17 mouse cellular contexts compared by ENCODE assay signal in the genomic region with DNA sequence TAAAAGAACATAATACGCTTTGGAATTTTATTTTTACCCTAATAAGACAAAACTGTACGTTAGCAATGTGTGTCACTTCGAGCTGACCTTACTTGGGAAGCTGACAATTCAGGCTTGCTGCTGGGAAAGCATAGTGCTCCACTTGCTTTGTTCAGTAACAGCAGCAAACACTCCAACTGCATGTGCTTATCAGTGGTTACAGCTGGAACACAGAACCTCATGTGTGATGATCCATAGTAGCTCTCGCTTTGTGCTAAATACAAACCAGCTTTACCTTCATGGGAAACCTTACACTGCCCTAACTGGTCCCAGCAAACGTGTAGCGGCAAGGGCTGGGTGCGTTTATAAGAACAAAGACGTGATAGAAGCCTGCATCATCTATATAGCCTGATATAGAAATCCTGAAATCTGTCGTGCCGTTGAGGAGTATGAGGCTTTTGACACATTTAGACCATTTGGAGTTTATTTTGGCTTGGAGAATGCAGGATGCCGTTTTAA.
DNase-seq lines count a peak whose midpoint lies in the region; ATAC-seq and TF ChIP-seq lines count a peak whose summit lies in the region.
"Had no signal": no experiment of that assay in that cellular context is flagged by ENCODE, and none has a peak within 500 bp of the region (broad histone marks: within the 10 kb centered on the region; RNA-seq: fewer than 3 reads in every experiment).

No protein-coding gene starts in this region.

- no peaks in the 10 kb centered on the region for H3K9me3 ChIP-seq in CH12.LX (replicated peaks; ENCODE audit: low read length)
- H3K9me3 ChIP-seq in heart, embryonic 15.5 days (replicated peaks): no peaks in the 10 kb centered on the region
- H3K9me3 ChIP-seq: G1E; kidney, embryonic 15.5 days; stomach, embryonic 15.5 days had no signal

- peaks cover 8 to 69% of the 10 kb centered on the region in 2 experiments for H3K4me1 ChIP-seq in CH12.LX (ENCODE audit: control insufficient read depth in 1 of 2, insufficient read depth in 2 of 2)
- peaks cover 57% of the 10 kb centered on the region for H3K4me1 ChIP-seq in heart, embryonic 15.5 days (replicated peaks)
- H3K4me1 ChIP-seq: kidney, embryonic 15.5 days had no signal

- peak overlapping the region; percentile 37 for H3K9ac ChIP-seq in CH12.LX (ENCODE audit: insufficient read depth, low read depth)
- no peak overlapping the region for H3K9ac ChIP-seq in heart, embryonic 15.5 days
- H3K9ac ChIP-seq: kidney, embryonic 15.5 days; stomach, embryonic 15.5 days had no signal

- no peak for DNase-seq in gastrocnemius, adult 2 months
- DNase-seq in gastrocnemius, adult 8-10 months (ENCODE audit: low spot score in 2 of 2): no peak
- no peak for DNase-seq in layer of hippocampus, adult 2 months (ENCODE audit: low spot score in 2 of 2)
- DNase-seq in layer of hippocampus, adult 18-20 months (ENCODE audit: low spot score in 2 of 2): no peak
- DNase-seq in CH12.LX (ENCODE audit: extremely low read depth): no peak
- DNase-seq in lung, adult 18-20 months: no peak
- DNase-seq in right cerebral cortex, adult 2 months (ENCODE audit: low spot score in 2 of 2): no peak
- DNase-seq: adrenal gland, postnatal 10 days; cerebellum, postnatal 36 days; layer of hippocampus, adult 9-11 months; lung, postnatal 10 days; retina, postnatal 1 day had no signal

- H3K36me3 ChIP-seq in CH12.LX (replicated peaks in 1 of 2; ENCODE audit: control insufficient read depth in 1 of 2, insufficient read depth in 1 of 2, low read length in 1 of 2): peaks cover 0 to 1% of the 10 kb centered on the region in 2 experiments
- H3K36me3 ChIP-seq in heart, embryonic 15.5 days: no peaks in the 10 kb centered on the region
- H3K36me3 ChIP-seq: G1E; kidney, embryonic 15.5 days; stomach, embryonic 15.5 days had no signal

- H3K4me3 ChIP-seq in gastrocnemius, adult 2 months: no peak overlapping the region
- no peak overlapping the region for H3K4me3 ChIP-seq in layer of hippocampus, adult 2 months
- peak overlapping the region in 1 of 3 experiments; percentile 31 for H3K4me3 ChIP-seq in CH12.LX (replicated peaks in 1 of 3; ENCODE audit: low read depth in 2 of 3, low read length in 2 of 3, poor library complexity in 1 of 3)
- H3K4me3 ChIP-seq in heart, embryonic 15.5 days: no peak overlapping the region
- H3K4me3 ChIP-seq: kidney, embryonic 15.5 days; stomach, embryonic 15.5 days had no signal

- no peak for ATAC-seq in heart, embryonic 15.5 days (replicated peaks; ENCODE audit: insufficient number of reproducible peaks, insufficient read depth, low FRiP score, low read depth)
- ATAC-seq: inflammation-experienced regulatory T-cells, adult 6 months had no signal

- H3K27me3 ChIP-seq in CH12.LX (replicated peaks): no peaks in the 10 kb centered on the region
- H3K27me3 ChIP-seq in heart, embryonic 15.5 days: no peaks in the 10 kb centered on the region
- H3K27me3 ChIP-seq: kidney, embryonic 15.5 days; stomach, embryonic 15.5 days had no signal

- 43% methylated on average over 11 of the region's 11 CpGs for WGBS in heart, embryonic 15.5 days

- H3K27ac ChIP-seq in gastrocnemius, adult 2 months: peak overlapping the region; percentile 82
- peak overlapping the region; percentile 63 for H3K27ac ChIP-seq in layer of hippocampus, adult 2 months
- peak overlapping the region; percentile 65 for H3K27ac ChIP-seq in CH12.LX (ENCODE audit: insufficient read depth, low read depth)
- H3K27ac ChIP-seq in heart, embryonic 15.5 days: peak overlapping the region; percentile 62
- H3K27ac ChIP-seq: kidney, embryonic 15.5 days; stomach, embryonic 15.5 days had no signal

- H3K79me2 ChIP-seq in CH12.LX (replicated peaks; ENCODE audit: control insufficient read depth, extremely low read depth, insufficient read depth, poor library complexity, severe bottlenecking): peaks cover 54% of the 10 kb centered on the region

- dilution Hi-C loops in CH12.LX (cut with MboI; ENCODE audit: extremely low pct_ligation_motif_present, extremely low pct_unique_long_range_greater_than_20kb, low sequenced_read_pairs): no loop called here

- no peak for TF ChIP-seq CTCF in gastrocnemius, adult 2 months (IDR thresholded peaks at IDR 0.05)
- TF ChIP-seq CTCF in layer of hippocampus, adult 2 months (conservative IDR thresholded peaks at IDR 0.05): no peak
- TF ChIP-seq CTCF in CH12.LX (conservative IDR thresholded peaks at IDR 0.05 in 1 of 2, IDR thresholded peaks at IDR 0.05 in 1 of 2; ENCODE audit: low read depth in 2 of 2, low read length in 2 of 2): no peak

- TF ChIP-seq POLR2A in CH12.LX (IDR thresholded peaks at IDR 0.05; ENCODE audit: low read depth, low read length): no peak

- intact Hi-C loops in gastrocnemius, adult 2 months (cut with DNase I): no loop called here

- TF ChIP-seq RAD21 in CH12.LX (IDR thresholded peaks at IDR 0.05; ENCODE audit: low read depth, low read length): no peak

- in situ Hi-C loops in CH12.LX (cut with MboI; ENCODE audit: low pct_ligation_motif_present, low pct_unique_long_range_greater_than_20kb, low sequenced_read_pairs): no loop called here

- peak overlapping the region; percentile 48 for H3K4me2 ChIP-seq in CH12.LX (ENCODE audit: insufficient read depth, low read depth, poor library complexity, severe bottlenecking)
- peak overlapping the region; percentile 34 for H3K4me2 ChIP-seq in heart, embryonic 15.5 days
- H3K4me2 ChIP-seq: kidney, embryonic 15.5 days; stomach, embryonic 15.5 days had no signal

- TF ChIP-seq EP300 in CH12.LX (IDR thresholded peaks at IDR 0.05; ENCODE audit: low read length): no peak

TF ChIP-seq in CH12.LX, 34 proteins besides CTCF, POLR2A, EP300 and RAD21:
- TF ChIP-seq TCF12 (IDR thresholded peaks at IDR 0.05; ENCODE audit: low read depth, low read length) (no peak), GABPA (IDR thresholded peaks at IDR 0.05; ENCODE audit: insufficient replicate concordance, low read depth, low read length) (no peak), TBP (conservative IDR thresholded peaks at IDR 0.05; ENCODE audit: low read depth, low read length) (no peak), NELFE (IDR thresholded peaks at IDR 0.05; ENCODE audit: low read depth, low read length) (no peak), ZC3H11A (IDR thresholded peaks at IDR 0.05; ENCODE audit: low read depth, low read length) (no peak), SIN3A (IDR thresholded peaks at IDR 0.05; ENCODE audit: low read length) (no peak)
